Mouse (Mus musculus): ENCODE results near the gene Arl4d. TPM values are rescaled to one million over a fixed set of nuclear protein-coding genes. Genes with fewer than 3 reads are reported as not detected.
A peak's percentile ranks its signal among the peaks of the same experiment; 100 is the strongest.
"Not testable (repeated sequence)": the region's sequence is repeated elsewhere in the genome, so short reads cannot be mapped to it uniquely, and the experiment has no call there.

The Arl4d gene
- 9.5 and 10.0 TPM in 2 replicates for polyA plus RNA-seq (2015; fragmentation: Nextera tagmentation; extraction: Ambion mirVana)

DNA sequence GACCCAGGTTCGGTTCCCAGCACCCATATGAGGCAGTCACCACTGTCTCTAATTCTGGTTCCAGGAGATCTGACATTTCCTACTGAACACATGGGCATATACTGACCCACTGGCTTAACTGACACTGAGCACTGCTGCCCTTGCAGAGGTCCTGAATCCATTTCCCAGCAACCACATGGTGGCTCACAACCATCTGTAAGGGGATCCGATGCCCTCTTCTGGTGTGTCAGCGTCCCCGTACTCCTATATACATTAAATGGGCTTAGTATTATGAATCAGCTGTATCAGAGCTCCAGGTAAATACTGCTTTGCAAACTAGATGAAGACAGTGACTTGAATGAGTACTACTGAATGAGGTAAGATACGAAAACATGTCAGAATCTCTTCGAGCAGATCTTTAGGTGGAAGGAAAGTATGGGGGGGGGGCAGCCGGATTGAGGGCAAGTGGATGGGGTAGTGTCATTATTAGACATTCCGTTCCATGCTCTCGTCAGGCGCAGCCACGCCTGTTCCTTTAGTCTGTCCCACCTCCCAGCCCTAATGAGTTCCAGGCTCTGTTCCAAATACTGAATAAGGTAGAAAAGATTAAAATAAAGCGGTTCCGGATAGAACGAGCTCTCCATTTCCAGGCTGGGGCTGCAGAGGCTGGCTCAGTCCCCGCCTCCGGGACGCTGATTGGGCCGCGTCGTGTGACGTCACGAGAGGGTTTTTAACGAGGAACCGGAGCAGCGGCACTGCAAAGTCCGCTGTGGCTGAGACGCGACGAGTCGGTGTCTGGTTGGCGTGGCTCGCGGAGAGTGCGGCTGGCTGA lies at the start of gene Arl4d:
Gene Arl4d (plus strand): TSS at position 717 of the 811 bp plus-strand sequence.
- Histone ChIP-seq H3K27ac (replicated peaks) (peak within 1 kb of the TSS; percentile 86), H3K9ac (ENCODE audit: low read length) (peak within 1 kb of the TSS; percentile 68), H3K36me3 (ENCODE audit: control insufficient read depth, insufficient read depth, low read length) (no peaks in the 10 kb centered on the region), H3K27me3 (ENCODE audit: control insufficient read depth, insufficient read depth, low read length) (no peaks in the 10 kb centered on the region), H3K4me2 (replicated peaks; ENCODE audit: low read depth) (peak within 1 kb of the TSS; percentile 87), H3K4me1 (replicated peaks; ENCODE audit: control insufficient read depth, insufficient read depth) (peaks cover 3% of the 10 kb centered on the region; the same call in 1 of the 2 replicates), H3K4me3 (ENCODE audit: low read depth, low read length) (peak within 1 kb of the TSS; percentile 64), H3K9me3 (ENCODE audit: control insufficient read depth, low read length) (no peaks in the 10 kb centered on the region)
- ATAC-seq (ENCODE audit: low FRiP score, low TSS enrichment) (peak; percentile 93), DNase-seq (ENCODE audit: low spot score) (peak; percentile 95)
- no peak for TF ChIP-seq EP300 (optimal IDR thresholded peaks at IDR 0.05)
- peak; percentile 43 for TF ChIP-seq CTCF (IDR thresholded peaks at IDR 0.05; ENCODE audit: low read depth)
- 6% methylated on average over 34 of the region's 34 CpGs for WGBS

DNA sequence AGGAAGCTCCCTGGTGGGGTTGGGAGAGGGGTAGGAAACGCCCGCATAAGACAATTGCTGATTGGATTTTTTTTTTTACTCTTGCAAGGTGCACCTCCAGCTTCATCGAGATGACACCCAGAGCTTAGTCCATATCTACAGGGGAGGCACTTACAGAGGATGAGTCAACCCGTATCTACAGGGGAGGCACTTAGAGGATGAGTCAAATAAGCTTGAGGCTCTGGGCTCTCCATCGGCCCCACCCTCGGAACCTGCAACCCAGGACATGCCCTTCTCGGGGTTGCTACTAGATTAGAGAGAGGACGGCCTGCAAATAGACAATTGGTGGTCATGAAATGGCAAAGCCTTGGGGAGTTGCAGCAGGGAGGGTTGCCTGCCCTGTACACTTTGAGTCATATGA lies 49.2 kb upstream of the Arl4d start:
- ATAC-seq (ENCODE audit: low FRiP score, low TSS enrichment) (no peak), DNase-seq (ENCODE audit: low spot score) (no peak)
- TF ChIP-seq EP300 (optimal IDR thresholded peaks at IDR 0.05) (no peak), CTCF (IDR thresholded peaks at IDR 0.05; ENCODE audit: low read depth) (no peak)
- H3K9me3 ChIP-seq (ENCODE audit: control insufficient read depth, low read length): no peaks in the 10 kb centered on the region
- no peak overlapping the region for H3K27ac ChIP-seq (replicated peaks)
- H3K9ac ChIP-seq (ENCODE audit: low read length): no peak overlapping the region
- H3K27me3 ChIP-seq (ENCODE audit: control insufficient read depth, insufficient read depth, low read length): no peaks in the 10 kb centered on the region
- no peaks in the 10 kb centered on the region for H3K4me1 ChIP-seq (replicated peaks; ENCODE audit: control insufficient read depth, insufficient read depth)
- no peaks in the 10 kb centered on the region for H3K36me3 ChIP-seq (ENCODE audit: control insufficient read depth, insufficient read depth, low read length)
- H3K4me2 ChIP-seq (replicated peaks; ENCODE audit: low read depth): no peak overlapping the region
- 82% methylated on average over 8 of the region's 8 CpGs for WGBS
- no peak overlapping the region for H3K4me3 ChIP-seq (ENCODE audit: low read depth, low read length)

DNA sequence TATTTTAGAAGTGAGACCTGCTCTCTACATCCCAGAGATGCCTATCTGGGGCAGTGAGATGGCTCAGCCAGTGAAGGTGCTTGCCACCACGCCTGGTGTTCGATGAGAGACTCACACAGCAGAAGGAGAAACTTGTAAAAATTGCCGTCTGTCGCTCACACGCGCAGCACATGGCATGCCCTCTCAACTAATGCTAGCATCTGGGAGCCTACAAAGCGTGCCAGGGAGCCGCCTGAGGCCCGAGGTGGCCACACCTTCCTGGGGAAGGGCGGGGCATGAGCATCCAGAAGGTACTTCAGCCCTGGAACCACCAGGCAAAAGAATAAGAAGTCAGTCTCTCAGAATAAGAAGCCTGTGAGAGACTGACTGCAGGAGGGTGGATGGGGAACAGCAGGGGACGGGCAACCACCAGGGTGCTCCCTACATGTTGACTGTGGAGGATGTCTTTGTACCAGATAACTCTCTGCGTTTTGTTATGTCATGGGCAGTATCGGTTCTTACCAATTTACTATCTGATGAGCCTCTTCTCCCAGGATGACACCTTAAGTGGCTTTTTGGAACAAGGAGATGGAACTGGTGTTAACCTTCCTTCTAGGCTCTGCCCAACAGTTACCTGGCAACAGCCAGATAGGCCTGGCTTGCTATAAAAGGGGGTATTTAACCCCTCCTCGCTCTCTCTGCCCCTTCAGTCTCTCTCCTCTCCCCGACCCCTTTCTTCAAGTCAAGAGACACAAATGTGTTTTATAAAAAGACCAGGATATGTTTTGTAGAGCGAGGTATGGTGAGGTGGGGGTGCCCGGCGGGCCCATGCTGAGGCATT lies 48.2 kb upstream of the Arl4d start:
- no peaks in the 10 kb centered on the region for H3K36me3 ChIP-seq (ENCODE audit: control insufficient read depth, insufficient read depth, low read length)
- no peak overlapping the region for H3K27ac ChIP-seq (replicated peaks)
- no peaks in the 10 kb centered on the region for H3K9me3 ChIP-seq (ENCODE audit: control insufficient read depth, low read length)
- DNase-seq (ENCODE audit: low spot score): peak; percentile 34
- H3K9ac ChIP-seq (ENCODE audit: low read length): no peak overlapping the region
- H3K4me2 ChIP-seq (replicated peaks; ENCODE audit: low read depth): no peak overlapping the region
- no peaks in the 10 kb centered on the region for H3K27me3 ChIP-seq (ENCODE audit: control insufficient read depth, insufficient read depth, low read length)
- ATAC-seq (ENCODE audit: low FRiP score, low TSS enrichment): 0 out of 2 replicates have a peak, but pooled peaks have one; percentile 16
- no peak for TF ChIP-seq EP300 (optimal IDR thresholded peaks at IDR 0.05)
- TF ChIP-seq CTCF (IDR thresholded peaks at IDR 0.05; ENCODE audit: low read depth): no peak
- WGBS: 25% methylated on average over 18 of the region's 18 CpGs
- H3K4me3 ChIP-seq (ENCODE audit: low read depth, low read length): no peak overlapping the region
- H3K4me1 ChIP-seq (replicated peaks; ENCODE audit: control insufficient read depth, insufficient read depth): no peaks in the 10 kb centered on the region

DNA sequence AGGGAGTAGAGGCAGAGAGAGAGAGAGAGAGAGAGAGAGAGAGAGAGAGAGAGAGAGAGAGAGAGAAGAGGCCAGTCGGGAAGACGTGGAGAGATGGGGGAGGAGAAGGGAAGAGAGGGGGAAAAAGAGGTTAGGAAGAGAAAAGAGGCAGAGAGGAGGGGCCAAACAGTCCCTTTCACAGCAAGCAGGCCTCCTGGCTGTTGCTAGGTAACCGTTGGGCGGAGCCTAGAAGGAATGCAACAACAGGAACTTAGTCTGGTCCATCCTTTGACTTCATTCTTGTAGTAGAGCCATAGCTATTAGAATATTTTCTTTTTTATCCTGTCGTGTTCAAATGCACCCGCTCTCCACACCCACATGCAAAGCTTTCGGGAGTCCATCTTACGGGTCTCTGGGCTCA lies 47.5 kb upstream of the Arl4d start:
- Histone ChIP-seq H3K9ac (ENCODE audit: low read length) (no peak overlapping the region), H3K4me2 (replicated peaks; ENCODE audit: low read depth) (no peak overlapping the region), H3K27me3 (ENCODE audit: control insufficient read depth, insufficient read depth, low read length) (no peaks in the 10 kb centered on the region), H3K36me3 (ENCODE audit: control insufficient read depth, insufficient read depth, low read length) (no peaks in the 10 kb centered on the region), H3K27ac (replicated peaks) (no peak overlapping the region), H3K4me1 (replicated peaks; ENCODE audit: control insufficient read depth, insufficient read depth) (no peaks in the 10 kb centered on the region), H3K4me3 (ENCODE audit: low read depth, low read length) (no peak overlapping the region), H3K9me3 (ENCODE audit: control insufficient read depth, low read length) (no peaks in the 10 kb centered on the region)
- TF ChIP-seq EP300 (optimal IDR thresholded peaks at IDR 0.05) (no peak), CTCF (IDR thresholded peaks at IDR 0.05; ENCODE audit: low read depth) (no peak)
- WGBS: 13% methylated on average over 8 of the region's 8 CpGs
- ATAC-seq (ENCODE audit: low FRiP score, low TSS enrichment) (no peak), DNase-seq (ENCODE audit: low spot score) (peak; percentile 70)

DNA sequence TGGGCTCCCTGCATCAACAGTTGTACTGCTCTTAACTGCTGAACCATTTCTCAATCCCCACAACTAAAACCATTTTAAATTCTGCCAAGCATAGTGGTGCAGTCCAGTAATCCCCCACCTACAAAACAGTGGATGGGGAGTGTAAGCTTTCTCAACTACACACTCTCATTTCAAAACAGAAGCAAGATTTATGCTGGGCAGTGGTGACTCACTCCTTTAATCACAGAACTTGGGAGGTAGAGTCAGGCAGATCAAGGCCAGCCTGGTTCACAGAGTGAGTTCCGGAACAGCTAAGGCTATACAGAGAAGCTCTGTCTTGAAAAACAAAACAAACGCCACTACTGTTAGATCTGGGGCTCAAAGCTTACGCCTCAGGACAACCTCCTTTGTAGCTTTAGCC lies 46.7 kb upstream of the Arl4d start:
- no peak overlapping the region for H3K27ac ChIP-seq (replicated peaks)
- H3K4me2 ChIP-seq (replicated peaks; ENCODE audit: low read depth): no peak overlapping the region
- no peaks in the 10 kb centered on the region for H3K9me3 ChIP-seq (ENCODE audit: control insufficient read depth, low read length)
- ATAC-seq (ENCODE audit: low FRiP score, low TSS enrichment) (no peak), DNase-seq (ENCODE audit: low spot score) (no peak)
- no peaks in the 10 kb centered on the region for H3K27me3 ChIP-seq (ENCODE audit: control insufficient read depth, insufficient read depth, low read length)
- no peak for TF ChIP-seq EP300 (optimal IDR thresholded peaks at IDR 0.05)
- TF ChIP-seq CTCF (IDR thresholded peaks at IDR 0.05; ENCODE audit: low read depth): no peak
- no peaks in the 10 kb centered on the region for H3K36me3 ChIP-seq (ENCODE audit: control insufficient read depth, insufficient read depth, low read length)
- no peak overlapping the region for H3K4me3 ChIP-seq (ENCODE audit: low read depth, low read length)
- no peak overlapping the region for H3K9ac ChIP-seq (ENCODE audit: low read length)
- 64% methylated on average over 3 of the region's 3 CpGs for WGBS
- H3K4me1 ChIP-seq (replicated peaks; ENCODE audit: control insufficient read depth, insufficient read depth): no peaks in the 10 kb centered on the region

DNA sequence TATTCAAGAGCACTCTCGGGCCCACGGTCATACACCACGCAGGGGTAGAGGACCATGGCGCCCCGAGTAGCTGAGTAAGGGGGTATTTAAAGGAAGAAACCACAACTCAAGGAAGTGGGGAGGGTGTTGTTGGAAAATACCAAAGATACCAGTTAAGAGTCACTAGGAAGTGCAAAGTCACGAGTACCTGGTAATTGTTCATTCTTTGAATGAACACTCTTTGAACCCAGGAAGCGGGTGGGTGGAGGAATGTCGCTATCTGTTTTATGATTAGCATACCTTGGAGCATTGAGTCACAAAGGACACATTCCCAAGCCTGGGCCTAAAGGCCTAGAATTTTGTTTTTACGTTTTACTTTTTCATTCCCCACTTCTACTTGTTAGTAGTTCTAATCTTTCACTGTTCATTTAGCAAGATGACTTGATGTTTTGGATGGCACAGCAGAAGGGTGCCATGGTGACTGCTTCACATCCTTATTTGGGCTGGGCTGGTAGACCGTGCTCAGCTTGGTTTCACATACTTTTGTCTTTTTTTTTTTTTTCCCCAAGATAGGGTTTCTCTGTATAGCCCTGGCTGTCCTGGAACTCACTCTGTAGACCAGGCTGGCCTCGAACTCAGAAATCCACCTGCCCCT lies 45.2 kb upstream of the Arl4d start:
- not testable (repeated sequence) for H3K27ac ChIP-seq (replicated peaks); H3K36me3 ChIP-seq (ENCODE audit: control insufficient read depth, insufficient read depth, low read length); H3K4me3 ChIP-seq (ENCODE audit: low read depth, low read length); H3K9me3 ChIP-seq (ENCODE audit: control insufficient read depth, low read length); H3K4me1 ChIP-seq (replicated peaks; ENCODE audit: control insufficient read depth, insufficient read depth); ATAC-seq (ENCODE audit: low FRiP score, low TSS enrichment); H3K4me2 ChIP-seq (replicated peaks; ENCODE audit: low read depth); H3K9ac ChIP-seq (ENCODE audit: low read length); DNase-seq (ENCODE audit: low spot score); H3K27me3 ChIP-seq (ENCODE audit: control insufficient read depth, insufficient read depth, low read length)
- WGBS: 79% methylated on average over 11 of the region's 11 CpGs

Measured in stomach, postnatal 0 days (tissue).